Mouse (Mus musculus): Measurements from ENCODE around the gene Gm3543.
"Not testable (repeated sequence)": the region's sequence is repeated elsewhere in the genome, so short reads cannot be mapped to it uniquely, and the experiment has no call there.

DNA sequence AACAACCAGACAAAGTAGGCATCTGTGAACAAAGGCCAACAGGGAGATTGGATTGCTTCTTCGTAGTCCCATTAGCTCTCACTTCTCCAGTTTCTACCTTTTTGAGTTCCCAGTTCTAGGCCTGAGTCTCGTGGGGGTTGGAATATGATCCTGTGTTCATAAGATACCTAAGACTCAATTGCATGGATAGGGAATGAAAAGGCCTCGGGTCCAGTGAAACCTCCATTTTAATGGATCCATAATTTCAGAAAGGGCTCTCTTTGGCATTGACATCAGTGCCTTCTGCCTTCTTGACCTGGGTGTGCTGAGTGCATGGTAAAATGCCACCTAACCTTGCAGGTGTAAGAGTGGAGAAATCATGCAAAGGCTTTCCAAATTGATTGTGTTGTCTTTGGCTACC is 14.5 kb downstream of the Gm3543 start:
- not testable (repeated sequence) for TF ChIP-seq CTCF (IDR thresholded peaks at IDR 0.05; ENCODE audit: low read depth, low read length); POLR2A (IDR thresholded peaks at IDR 0.05; ENCODE audit: borderline replicate concordance, low read depth, low read length)
